Mouse (Mus musculus) yolk sac, embryonic 10.5 days (tissue): ENCODE results near the gene Mob1b.

ENCODE experiments used
- DNase-seq: peaks from one replicate; pipeline ENCODE4 v3.0.0-alpha.2; 2017; ENCODE audit warnings: low spot score

Mob1b gene

DNA sequence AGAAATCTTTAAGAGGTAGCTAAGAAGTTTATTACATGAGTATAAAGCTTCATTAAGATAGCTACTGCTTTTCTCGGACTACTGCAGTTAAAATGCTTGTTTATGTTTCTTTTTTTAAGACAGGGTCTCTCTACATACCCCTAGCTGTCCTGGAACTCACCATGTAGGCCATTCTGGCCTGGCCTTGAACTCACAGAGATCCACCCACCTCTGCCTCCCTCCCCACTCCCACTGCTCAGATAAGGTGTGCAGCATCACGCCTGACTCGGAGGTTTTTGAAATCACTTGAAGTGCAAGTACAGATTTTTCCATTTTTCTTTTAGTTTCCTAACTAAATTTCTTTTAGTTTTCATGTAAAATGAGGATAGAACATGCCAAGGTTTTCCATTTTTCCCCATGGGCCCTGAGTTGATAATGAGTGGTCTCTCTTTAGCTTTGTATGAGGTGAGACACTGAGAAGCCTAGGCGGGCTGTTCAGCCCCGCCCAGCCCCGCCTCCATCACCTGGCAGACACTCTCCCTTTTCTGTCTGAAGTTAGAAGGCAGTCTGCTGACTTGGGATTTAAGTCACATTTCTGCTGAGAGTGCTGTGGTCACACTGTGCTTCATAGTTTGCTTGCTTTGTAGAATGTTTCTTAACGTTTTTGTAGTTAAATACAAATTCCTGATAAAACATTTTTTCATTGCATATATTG lies 61.6 kb downstream of the Mob1b start:
- DNase-seq = peak; percentile 30

DNA sequence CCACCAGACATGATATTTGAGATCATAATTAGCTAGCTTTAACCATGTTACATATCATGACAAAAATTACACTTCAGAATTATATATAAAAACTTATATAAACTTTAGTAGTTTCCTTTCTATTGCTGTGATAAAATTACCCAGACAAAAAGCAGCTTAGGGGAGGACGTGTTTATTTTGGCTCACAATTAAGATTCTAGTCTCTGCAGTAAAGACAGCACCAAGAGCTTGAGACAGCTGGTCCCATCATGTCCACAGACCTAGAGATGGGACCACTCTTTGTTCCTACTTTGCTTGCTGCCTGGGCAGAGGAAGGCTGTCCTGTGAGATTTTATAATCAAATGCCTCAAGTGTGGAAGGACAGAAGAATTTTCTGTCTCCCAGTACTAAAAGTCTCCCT lies 64.4 kb downstream of the Mob1b start:
- no peak for DNase-seq

DNA sequence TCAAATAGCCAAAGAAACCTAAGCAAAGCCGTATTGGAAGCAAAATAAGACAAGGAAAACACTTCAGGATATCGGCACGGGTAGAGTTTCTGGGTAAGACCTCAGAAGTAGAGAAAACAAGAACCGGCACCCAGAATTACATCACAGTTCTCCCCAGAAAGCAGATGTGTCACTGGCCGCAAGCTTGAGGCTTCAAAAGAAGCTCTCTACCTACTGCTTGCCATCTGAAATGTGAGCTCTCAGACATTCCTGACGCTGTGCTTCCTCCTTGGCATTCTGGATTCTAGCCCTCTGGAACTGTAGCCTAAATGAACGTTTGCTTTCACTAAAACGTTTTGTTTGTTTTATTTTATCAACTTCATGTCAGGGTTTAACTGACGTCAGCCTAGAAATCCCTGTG lies 70.0 kb downstream of the Mob1b start:
- DNase-seq = no peak

DNA sequence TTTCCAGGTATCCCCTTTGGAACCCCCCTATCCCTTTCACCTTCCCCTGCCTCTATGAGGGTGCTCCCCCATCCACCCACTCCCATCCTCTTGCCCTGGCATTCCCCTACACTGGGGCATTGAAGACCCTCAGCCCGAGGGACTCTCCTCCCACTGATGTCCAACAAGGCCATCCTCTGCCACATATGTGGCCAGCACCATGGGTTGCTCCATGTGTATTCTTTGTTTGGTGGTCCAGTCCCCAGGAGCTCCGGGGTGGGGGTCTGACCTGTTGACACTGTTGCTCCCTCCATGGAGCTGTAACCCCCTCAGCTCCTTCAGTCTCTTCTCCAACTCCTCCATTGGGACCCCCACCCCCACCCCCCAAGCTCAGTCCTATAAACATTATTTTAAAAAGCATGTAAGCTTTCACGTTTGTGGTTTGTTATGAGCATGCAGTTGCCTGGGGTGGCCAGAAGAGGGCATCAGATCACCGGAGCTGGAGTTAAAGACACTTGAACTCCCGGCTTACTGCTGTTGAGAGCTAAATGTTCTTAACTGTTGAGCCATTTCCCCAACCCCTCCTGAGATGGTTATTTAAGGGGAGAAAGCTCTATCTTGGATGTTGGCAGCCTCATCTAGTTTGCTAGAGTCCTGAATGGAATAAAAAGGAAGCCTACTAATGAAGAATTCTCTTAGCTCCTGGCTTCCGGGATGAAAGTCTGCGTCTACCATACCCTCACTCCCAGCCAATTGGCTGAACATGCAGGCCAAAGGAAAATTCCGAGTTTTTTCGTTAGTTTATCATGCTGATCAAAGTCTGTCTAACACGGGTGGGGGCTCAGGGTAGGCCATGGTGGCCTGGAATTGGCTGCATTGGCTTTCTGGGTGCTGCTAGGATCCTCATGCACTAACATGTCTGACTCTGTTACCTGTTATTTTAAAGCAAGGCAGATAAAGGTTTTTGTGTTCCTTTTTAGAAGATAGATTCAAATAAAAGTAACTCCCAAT lies 70.9 kb downstream of the Mob1b start:
- DNase-seq = peak; percentile 47

DNA sequence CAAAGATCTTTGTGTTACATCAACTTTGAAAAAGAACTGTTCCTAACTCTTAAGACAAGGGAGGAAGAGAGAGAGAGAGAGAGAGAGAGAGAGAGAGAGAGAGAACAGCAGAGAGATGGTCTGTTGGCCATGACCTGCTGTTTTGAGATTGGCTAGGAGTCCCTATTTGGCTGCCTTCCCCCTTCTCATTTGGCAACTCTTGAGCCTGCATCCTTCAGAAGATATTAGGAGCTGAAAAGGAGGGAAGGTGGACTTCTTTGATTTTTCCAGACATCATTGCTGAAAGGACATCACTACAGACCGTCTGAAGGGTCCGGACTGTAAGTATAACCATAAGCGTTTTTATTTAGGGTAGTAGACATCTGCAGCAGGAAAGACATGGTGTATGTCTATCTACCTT lies 73.0 kb downstream of the Mob1b start:
- DNase-seq = no peak

DNA sequence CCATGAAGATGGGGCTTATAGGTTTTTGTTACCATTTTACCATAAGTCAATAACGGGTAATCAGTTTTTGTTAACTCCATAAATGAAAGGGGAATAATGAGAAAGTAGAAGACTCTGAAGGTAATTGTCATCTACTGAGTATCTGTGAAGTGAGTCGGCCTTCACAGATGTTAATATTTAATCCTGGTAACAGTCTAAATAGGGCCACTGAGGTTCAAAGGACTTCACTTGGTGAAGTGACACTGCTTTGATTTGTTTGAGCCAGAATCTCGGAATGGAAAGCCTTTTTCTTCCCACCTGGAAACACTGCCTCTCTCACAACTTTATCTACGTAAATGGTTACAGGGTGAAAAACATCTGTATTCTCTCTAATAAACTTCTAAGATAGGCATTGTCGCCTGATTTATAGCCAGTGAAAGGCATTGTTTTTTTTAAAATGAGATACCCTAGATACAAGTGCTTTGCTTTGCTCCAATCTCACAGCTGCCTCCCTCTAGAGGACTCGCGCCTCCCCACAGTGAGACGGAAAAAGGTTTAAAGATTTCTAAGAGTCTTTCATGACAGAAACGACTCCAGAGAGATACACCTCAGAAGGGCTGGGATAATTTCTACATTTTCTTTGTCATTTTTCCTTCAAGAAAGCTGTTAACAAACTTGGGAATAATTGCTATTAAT lies 75.4 kb downstream of the Mob1b start:
- peak; percentile 14 for DNase-seq

DNA sequence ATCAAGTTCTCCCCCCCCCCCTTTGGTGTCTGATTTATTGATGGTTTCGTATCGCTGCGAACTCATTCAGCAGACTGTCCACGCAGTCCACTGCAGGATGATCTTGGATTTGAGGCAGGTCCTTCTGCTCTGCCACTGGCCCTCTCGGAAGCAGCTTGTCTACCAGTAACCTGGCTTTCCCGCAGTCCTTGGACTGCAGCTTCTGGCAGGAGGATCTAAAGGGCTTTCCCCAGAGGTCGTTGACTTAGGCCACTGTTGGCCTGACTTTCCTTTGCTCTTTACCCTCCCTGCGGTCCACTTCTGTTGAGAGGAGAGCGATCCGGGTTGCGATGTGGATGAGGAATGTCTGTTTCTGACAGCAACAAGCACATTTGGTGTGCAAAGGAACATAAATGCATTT lies 75.9 kb downstream of the Mob1b start:
- peak; percentile 54 for DNase-seq

DNA sequence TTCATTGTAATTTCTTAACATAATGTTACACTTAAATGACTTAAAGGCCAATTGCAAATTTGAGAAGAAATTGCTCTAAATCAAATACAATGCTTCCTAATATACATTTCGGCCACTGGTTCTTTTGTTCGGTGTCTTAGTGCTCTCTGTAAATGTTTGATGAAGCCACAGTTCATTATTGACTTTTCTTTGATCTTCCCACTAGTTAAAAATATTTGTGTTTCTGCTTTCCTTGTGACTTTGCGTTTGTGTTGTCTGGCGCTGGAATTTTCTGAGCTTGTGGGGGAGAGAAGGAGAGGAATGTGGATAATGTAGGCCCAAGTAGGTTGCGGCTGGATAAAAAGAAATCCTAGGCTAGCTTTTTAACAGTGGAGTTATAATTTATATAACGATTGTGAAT lies 76.5 kb downstream of the Mob1b start:
- DNase-seq = peak; percentile 39

DNA sequence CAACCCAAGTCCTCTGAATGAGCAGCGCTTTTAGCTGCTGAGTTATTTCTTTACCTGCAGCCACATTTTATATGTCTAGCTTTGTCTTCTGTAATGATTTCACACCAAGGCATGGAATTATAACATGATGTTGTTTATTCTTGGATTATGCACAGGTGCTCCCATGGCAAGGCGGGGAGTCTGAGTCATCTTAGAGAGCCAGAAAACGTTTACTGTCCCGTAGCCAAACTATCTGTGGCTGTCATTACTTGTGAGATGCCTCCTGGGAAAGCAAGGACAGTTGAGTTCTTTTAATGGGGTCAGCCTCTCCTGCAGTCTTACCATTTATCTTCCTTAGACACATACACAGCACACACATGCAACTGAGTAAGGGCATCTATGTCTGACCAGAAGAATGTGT lies 85.0 kb downstream of the Mob1b start:
- no peak for DNase-seq

DNA sequence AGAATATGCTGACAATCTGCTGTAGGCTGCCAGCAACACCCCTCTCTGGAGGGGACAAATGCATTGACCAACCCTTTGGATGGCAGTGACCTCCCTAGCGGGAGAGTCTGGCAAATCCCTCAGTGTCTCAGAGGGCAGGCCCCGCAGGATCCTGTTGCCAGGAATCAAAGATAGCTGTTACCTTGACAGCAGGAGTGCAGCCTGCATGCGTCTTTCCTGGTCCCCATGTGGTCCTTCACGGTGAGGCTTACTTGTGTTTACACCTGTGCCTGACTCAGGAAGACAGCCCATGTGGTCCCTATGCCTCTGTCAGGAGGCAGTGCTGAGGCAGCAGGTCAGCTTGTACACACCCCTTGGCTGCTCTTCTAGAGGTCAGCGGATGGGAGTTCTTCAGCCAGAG lies 85.6 kb downstream of the Mob1b start:
- DNase-seq = no peak

DNA sequence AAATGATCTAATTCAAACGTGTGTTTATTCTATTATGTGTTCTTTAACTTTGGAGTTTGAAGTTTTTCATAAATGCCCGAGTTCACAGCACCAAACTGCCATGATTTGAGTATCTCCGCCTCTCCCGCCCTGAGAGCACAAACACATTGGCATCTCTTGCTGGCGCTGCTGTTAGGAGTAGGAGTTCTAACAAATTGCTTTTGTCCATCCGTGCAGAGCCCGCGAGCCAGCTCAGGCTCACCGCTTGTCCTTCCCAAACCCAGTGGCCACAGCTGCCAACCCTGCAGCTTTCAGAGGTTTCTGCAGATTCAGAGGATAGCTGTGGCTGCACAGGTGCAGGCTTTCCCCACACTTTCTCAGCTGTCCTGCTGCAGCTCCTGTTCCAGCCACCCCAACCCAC lies 86.7 kb downstream of the Mob1b start:
- DNase-seq = no peak

DNA sequence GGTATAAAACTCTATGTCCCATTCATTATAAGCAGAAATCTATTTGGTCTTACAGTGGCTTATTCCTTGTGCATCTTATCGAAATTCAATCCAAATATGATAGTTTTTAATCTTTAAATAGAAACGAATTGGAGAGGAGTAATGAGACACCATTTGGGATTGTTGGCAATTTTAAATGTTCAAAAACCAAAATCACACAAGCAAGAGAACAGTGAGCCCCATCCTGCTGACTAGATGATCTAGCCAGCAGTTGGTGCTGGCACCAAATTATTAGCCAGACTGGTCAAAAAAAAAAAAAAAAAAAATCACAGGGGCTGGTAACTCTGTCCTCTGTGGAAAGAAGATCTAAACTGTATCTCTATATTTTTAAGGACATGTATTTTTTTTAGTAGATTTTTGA lies 92.5 kb downstream of the Mob1b start:
- no peak for DNase-seq
